Mouse (Mus musculus) thymus, postnatal 10 days (tissue): ENCODE measurements around the gene Rab4b.

Experiments
- DNase-seq, 2 experiments: peaks; one replicate each; pipeline ENCODE4 v3.0.0; 2021; ENCODE audit warnings: low spot score in 2 of 2

Rab4b gene

GRCm38 (mm10) chr7:27178324-27179216 lies at the start of gene Rab4b:
TSS of gene Rab4b (minus strand) at chr7:27178896.
- peak; percentile 99 to 100 for DNase-seq

- peak; percentile 87 for DNase-seq
Measured at GRCm38 (mm10) chr7:27228281-27228821, 49.7 kb upstream of the Rab4b start, which contains the start of gene Itpkc. TSS of gene Itpkc (minus strand) at chr7:27228661.

DNA sequence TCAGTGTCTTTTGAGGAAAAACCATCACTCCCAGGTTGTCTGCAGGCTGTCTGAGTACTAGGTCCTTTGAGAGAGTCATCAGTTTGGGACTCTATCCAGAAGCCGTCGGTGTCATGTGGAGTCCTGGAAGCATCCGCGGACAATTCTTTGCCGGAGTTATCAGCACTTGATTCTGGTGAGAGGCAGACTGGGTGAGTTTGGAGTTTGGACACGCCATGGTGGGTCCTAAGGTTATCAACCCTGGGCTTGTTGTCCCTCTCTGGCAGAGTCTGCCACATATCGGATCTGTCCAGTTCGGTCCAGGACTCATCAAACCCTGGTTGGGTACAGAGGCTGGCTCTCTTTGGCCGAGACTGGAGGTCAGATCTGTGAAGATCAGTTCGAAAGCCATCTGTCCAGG lies 49.0 kb upstream of the Rab4b start:
- no peak for DNase-seq

GRCm38 (mm10) chr7:27227276-27227675 lies 48.6 kb upstream of the Rab4b start:
- DNase-seq: no peak

GRCm38 (mm10) chr7:27224877-27225575 lies 46.3 kb upstream of the Rab4b start:
- DNase-seq: no peak

- no peak for DNase-seq
Measured at GRCm38 (mm10) chr7:27222538-27222937, 43.8 kb upstream of the Rab4b start.

DNA sequence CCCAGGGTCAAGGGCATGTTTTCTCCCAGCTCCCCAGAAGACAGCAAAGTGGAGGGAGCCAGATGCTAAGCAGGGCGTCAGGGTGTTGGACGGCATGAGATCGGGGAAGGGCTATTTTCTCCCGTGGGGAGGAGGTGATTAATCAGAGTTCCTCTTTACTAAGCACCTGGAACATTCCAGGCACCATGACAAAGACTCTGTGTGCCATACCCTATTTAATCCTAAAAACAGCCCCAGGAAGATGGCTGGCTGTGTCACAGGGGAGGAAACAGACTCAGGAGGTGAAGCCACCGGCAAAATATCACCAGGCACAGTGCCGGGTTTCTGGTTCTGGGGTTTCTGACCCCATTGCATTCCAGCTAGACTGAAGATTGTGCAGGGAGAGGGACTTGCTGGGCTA lies 43.2 kb upstream of the Rab4b start:
- DNase-seq: no peak

DNA sequence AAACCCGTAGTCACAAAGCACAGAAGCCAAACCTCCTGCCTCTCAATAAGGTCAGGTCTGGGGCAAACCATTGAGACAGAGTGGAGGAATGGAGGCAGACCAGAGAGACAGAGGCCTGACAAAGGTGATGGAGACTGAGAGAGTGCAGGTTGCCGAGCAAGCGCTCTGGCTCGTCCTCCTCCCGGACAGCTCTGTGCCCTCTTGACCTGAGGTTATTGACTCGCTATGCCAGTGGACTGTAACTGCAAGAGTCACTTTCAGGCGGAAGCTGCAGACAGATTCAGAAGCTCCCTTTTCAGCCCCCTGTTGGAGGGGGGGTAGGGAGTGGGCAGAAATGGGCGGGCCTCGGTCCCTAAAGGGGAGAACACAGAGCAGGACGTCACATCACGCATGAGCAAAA lies 41.2 kb upstream of the Rab4b start:
- DNase-seq: no peak

- DNase-seq: no peak
Measured at GRCm38 (mm10) chr7:27218586-27218985, 39.9 kb upstream of the Rab4b start.

- DNase-seq: no peak
Measured at GRCm38 (mm10) chr7:27212626-27213025, 33.9 kb upstream of the Rab4b start.

- no peak for DNase-seq
Measured at GRCm38 (mm10) chr7:27203730-27204449, 25.2 kb upstream of the Rab4b start.

GRCm38 (mm10) chr7:27198779-27199178 lies 20.1 kb upstream of the Rab4b start:
- no peak for DNase-seq

GRCm38 (mm10) chr7:27198355-27198754 lies 19.7 kb upstream of the Rab4b start:
- DNase-seq: no peak

GRCm38 (mm10) chr7:27197634-27198033 lies 18.9 kb upstream of the Rab4b start:
- no peak for DNase-seq

DNA sequence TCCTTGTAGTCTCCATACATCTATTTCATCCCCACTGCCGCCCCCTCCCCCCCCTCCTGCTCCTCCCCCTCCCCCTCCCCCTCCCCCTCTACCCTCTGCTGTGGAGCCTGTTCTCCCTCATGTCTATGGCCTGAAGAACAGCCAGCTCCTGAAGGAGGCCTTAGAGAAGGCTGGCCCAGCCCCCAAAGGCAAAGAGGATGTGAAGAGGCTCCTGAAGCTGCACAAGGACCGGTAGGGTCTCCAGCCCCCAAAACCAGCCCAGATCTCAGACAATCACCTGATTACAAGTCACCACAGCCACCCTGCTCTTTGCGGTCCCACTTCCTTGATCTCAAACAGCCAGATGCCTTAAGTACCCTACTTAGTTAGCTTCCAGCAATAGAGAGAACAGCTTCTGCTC lies 18.4 kb upstream of the Rab4b start:
- DNase-seq: peak in 1 of 2 experiments; percentile 12

DNA sequence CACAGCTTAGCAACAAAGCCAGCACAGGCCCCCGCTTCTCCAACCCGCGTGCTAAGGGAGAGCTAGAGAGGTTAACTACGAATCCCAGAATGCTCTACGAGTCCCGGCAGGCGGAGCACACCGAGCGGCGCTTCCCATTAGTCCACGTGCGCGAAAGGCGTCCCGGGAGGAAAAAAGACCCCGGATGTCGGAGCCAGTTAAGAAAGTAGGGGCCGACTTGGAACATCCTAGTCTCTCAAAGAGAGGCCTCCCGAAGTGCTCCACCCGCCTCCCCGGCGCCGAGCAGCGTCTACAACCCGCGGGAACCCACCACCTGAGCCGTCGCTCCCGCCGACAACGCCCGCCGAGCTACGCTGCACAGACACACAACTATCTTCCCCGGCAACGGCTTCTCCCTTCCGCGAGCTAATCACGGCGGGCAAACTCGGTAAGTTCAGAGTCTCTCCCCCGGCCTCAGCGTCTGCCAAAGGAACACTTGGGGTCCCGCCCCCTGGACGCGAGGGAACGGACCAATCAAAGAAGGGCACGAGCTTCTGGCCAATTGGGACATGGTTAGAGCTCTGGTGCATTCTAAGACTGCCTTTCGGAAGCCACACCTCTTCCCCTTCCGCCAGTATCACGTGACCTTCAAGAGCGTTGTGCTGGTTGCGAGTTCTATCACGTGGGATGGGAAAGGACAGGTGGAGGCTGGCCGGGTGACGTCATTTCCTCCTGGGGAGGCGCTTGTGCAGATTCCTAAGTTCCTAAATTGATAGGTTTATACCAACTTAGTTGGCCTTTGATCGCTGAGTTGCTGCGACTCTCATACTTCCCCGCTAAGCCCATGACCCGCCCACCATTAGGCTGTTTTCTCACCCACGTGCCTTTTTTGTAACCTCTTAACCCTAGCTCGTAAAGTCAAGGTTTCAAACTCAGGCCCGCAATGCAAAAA lies 17.2 kb upstream of the Rab4b start, which contains the start of the genes BC024978 and Snrpa:
Gene BC024978 (plus strand): TSS at position 101 of the 931 bp plus-strand sequence.
Gene Snrpa (minus strand): TSS at position 591 of the 931 bp plus-strand sequence.
- peak; percentile 95 to 98 for DNase-seq

- no peak for DNase-seq
Measured at GRCm38 (mm10) chr7:27193731-27194130, 15.0 kb upstream of the Rab4b start.

DNA sequence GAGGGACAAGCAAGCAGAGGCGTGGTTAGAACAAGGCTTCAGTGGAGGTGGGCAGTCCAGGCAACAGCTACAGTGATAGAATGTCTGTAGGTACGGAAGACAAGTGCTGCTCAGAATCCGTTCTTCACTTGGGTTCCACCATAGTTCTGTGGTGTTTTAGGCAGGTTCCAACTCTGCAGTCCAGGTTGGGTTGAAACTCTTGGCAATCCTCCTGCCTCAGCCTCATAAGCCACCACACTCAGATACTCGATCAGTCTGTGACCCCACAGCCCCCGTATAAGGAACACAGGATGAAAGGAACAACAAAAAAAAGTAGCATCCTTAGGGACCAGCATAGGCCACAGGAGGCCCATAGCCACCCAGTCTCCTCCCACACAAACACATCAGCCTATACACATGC lies 13.7 kb upstream of the Rab4b start:
- DNase-seq: no peak

- no peak for DNase-seq
Measured at GRCm38 (mm10) chr7:27189271-27189931, 10.7 kb upstream of the Rab4b start.

DNA sequence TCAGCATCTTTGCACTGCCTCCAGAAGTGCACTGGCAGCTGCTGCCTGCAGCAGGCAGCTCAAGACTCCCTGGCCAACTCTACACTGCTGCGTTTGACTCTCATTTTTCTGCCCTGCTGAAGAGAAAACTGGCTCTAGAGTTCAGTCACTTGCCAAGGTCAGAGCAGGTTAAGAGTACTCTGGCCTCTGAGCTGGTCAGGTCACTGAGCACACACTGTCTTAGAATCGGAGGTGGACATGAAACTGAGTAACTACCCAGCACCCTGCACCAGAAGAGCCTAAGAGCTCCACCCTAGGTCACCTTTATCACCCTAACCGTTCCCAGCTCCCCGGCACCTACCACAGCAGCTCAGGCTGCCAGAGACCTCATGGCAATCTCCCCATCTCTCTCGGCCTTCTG lies 7.3 kb upstream of the Rab4b start:
- no peak for DNase-seq
